Mouse (Mus musculus) adrenal gland, postnatal 10 days (tissue): ENCODE data around the gene Cav2. TPM values are rescaled to one million over a fixed set of nuclear protein-coding genes. Genes with fewer than 3 reads are reported as not detected.

Experiments used
- DNase-seq: peaks from one replicate; pipeline ENCODE4 v3.0.0; 2021; ENCODE audit warnings: mixed read lengths
- long read RNA-seq, 2 experiments: library from polyadenylated mRNA; stranded (forward); transcript quantifications; one replicate each; pipeline ENCODE4 v2.0.0; 2021
- total RNA-seq, 2 experiments: library from RNA; stranded (reverse); gene quantifications; 2 replicates each; pipeline ENCODE4 v1.2.3; 2021

Gene Cav2
- 10 to 100 TPM; 53.3 to 63.3 TPM for total RNA-seq
- long read RNA-seq, experiment 1, transcript Cav2-201 (3 exons, 2,733 nt) = major isoform, 164 of 174 reads
- long read RNA-seq, experiment 1, partial matches to known transcripts = 9 of 174 reads
- long read RNA-seq, experiment 1, other reads (novel, unspliced or antisense) = 0 of 174 reads
- long read RNA-seq, experiment 2, transcript Cav2-201 (3 exons, 2,733 nt) = major isoform, 79 of 87 reads
- long read RNA-seq, experiment 2, partial matches to known transcripts = 4 of 87 reads
- long read RNA-seq, experiment 2, other reads (novel, unspliced or antisense) = 3 of 87 reads

GRCm38 (mm10) chr6:17280939-17281756, at the start of gene Cav2:
Cav2 (plus strand) TSS chr6:17281185.
- DNase-seq = peak; percentile 92

DNA sequence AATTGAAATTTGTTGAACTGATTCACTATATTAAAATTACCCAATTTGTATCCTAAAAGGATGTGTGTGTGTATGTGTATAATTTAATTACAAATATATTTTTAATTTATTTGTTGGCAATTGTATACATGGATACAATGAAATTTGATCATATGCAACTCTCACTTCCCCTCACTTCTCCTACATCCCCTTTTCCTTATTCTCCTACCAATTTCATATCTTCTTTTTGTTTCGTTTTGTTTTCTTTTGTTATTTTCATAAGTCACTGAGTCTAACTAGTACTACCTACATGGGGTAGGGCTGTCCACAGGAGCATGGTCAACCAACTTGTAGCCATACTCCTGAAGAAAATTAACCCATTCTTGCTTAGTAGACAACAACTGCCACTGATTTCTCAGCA, 41.3 kb upstream of the Cav2 start:
- DNase-seq = no peak

- DNase-seq = no peak
Observed at GRCm38 (mm10) chr6:17241013-17241412, 40.0 kb upstream of the Cav2 start.

GRCm38 (mm10) chr6:17246959-17247358, 34.0 kb upstream of the Cav2 start:
- DNase-seq = no peak

DNA sequence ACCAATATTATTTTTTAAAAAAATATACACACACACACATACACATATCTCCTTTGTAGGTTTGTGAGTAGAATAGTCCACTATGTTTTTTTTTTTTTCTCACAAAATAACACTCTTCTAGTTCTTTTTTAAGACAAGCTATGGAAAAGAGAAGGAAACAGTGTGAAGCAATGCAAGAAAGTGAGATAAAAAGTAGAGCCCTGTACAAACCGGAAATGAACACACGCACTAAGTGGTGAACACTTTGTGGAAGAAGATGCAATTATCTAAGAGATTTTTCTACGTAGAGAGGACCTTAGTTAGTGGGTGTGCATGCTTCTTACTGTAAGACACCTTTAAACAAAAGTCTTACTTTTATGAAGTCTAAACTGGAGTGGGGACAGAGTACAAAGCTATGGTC, 33.3 kb upstream of the Cav2 start:
- no peak for DNase-seq

DNA sequence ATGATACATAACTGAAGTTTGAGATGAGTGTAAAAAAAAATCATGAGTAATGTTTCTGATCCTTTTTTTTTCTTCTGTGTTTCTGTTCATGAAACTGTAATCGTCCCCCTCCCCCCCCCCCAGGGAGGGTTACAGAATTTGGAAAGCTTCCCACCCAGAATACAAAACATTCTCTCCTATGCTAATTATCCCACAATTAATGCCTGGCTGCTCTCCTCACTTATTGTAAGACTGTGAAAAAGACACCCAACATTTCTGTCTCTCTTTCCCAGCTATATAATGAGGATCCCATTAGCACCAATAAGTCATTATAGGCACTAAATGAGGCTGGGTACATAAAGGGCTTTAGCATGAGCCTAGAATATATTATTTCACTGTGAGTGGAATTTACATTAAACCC, 32.7 kb upstream of the Cav2 start:
- DNase-seq = no peak

DNA sequence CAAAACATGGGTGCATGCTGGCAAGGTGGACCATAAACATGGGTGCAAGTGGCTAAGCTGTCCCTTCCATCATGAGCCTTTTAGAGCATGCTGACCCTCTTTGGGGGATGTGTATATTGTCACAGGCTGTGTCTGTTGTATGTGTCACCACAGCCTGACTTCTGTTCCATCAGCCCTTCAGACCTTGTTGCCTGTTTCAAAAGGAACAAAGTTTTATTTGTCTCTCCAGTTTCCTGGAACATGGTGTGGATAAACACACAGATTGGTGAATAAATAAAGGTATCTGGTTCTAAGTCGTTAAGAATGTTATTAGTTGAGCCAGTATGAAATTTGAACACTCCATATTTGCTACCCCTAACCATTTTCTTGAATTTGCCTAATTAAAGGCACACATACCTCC, 29.0 kb upstream of the Cav2 start:
- no peak for DNase-seq

DNA sequence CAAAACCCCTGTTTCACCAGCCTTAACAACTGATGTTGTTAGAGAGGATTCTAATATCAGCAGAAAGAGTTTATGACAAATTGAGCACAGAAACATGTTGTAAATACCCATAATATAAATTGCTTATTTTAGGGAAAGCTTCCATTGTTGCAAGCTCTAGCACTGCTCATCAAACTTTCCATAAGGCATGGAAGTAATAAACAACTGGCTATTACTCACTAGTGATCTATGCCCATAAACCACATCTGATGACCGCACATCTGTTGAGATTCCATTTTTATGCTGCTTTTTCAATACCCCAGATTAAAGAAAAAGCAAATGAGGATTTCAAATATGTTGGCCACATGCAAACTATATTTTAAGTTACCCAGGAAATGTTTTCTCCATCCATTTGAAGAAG, 22.8 kb upstream of the Cav2 start:
- no peak for DNase-seq

DNA sequence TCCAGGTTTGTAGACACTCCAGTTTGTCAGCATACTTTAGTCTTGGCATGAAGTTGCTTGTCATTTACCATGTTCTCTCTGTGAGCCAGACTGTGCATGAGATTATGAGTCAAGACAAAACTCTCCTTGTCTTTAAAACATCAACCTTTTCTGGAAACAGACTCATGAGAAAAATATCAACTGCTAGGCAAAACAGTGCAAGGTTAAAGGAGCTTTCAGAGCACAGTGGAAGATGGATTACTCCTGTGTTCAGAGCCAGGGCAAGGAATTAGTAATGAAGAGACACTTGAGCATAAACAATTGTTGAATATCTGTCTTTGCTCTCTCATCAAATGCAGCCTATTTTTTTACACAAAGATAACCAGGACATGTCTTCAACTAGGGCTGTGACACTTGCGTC, 22.1 kb upstream of the Cav2 start:
- DNase-seq = no peak

GRCm38 (mm10) chr6:17262786-17263185, 18.2 kb upstream of the Cav2 start:
- DNase-seq = no peak

DNA sequence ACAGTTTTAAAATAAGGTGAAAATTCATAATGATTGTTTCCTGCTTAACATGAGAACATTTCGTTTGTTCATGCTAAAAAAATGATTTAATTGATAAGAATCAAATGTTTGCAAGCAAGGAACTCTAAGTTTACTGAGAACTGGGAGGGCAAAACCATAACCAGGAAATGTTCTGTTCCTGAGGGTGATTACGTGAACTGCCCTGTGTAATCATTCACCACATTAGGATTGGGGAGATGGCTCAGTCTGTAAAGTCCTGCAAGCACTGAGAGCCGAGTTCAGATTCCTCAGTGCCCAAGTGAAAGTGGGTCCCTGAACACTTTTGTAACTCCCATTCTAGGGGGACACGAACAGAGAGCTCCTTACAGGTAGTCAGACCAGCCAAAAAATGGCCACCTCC, 15.9 kb upstream of the Cav2 start:
- DNase-seq = no peak

DNA sequence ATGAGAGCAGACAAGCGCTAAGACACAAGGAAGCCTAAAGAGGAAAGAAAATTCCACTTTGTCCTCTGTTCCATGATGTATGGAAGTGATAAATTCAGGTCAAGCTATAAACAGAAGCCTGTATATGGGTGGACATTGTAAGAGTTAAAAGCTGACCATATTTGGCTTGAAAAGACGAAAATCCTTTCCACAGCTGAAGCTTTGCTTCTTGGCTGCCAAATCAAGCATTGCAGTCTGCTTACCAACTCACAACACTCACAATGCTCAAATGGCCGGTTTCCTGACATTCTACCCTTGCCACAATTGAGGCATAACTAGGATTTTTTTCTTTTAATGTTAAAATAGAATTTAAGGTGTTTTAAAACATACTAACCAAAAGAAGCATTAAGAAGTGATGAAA, 14.5 kb upstream of the Cav2 start:
- DNase-seq = no peak

DNA sequence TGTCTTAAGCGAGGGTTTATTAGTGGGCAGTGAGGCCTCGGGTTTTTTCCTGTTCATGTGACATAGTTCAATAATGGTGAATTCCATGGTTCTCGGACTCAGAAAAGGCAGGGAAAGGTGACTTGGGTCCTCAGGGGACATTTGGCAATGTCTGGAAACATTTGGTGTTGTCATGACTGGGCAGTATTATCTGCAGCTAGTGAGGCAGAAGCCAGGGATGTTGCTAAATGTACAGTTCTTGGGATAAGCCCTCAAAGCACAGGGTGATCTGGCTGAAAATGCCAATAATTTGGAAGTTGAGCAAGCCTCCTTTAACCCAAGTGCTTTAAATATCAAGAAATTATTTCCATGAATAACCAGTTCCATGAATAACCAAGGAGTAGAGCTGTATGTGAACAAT, 2.6 kb upstream of the Cav2 start:
- DNase-seq = peak; percentile 48

DNA sequence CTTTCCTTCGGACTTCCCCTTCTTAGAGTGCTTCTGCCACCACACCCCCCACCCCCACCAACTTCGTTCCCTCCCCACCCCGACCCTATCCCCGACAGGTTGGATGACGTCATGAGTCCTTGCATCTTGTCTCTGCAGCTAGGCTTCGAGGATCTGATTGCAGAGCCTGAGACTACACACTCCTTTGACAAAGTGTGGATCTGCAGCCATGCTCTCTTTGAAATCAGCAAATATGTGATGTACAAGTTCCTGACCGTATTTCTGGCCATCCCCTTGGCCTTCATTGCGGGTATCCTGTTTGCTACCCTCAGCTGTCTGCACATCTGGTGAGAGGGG, 740 bp downstream of the Cav2 start:
- DNase-seq = peak; percentile 11

- peak; percentile 5 for DNase-seq
Observed at GRCm38 (mm10) chr6:17282159-17282558, 1.2 kb downstream of the Cav2 start.

- DNase-seq = no peak
Observed at GRCm38 (mm10) chr6:17283834-17284233, 2.8 kb downstream of the Cav2 start.

- no peak for DNase-seq
Observed at GRCm38 (mm10) chr6:17286381-17286780, 5.4 kb downstream of the Cav2 start.

DNA sequence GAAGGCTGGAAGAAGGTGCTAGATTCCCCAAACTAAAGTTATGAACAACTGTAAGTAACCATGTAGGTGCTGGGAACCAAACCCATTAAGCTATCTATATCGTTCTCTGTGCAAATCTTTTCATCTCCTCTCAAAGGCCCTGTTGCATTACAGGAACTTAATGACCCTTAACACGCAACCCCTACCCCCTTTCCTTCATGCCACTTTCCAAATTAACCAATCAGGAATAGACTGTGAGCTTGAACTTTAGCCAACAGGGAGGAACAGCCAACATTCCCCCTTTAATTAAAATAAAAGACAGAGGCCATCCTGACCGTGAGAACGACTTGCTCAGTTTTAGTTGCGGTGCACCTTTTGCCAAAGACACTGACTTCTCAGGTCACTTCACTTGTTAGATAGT, 14.1 kb downstream of the Cav2 start:
- DNase-seq = no peak

- DNase-seq = peak; percentile 80
Observed at GRCm38 (mm10) chr6:17305954-17306601, 25.1 kb downstream of the Cav2 start, which contains the start of gene Cav1. Cav1 (plus strand) TSS chr6:17306335.

DNA sequence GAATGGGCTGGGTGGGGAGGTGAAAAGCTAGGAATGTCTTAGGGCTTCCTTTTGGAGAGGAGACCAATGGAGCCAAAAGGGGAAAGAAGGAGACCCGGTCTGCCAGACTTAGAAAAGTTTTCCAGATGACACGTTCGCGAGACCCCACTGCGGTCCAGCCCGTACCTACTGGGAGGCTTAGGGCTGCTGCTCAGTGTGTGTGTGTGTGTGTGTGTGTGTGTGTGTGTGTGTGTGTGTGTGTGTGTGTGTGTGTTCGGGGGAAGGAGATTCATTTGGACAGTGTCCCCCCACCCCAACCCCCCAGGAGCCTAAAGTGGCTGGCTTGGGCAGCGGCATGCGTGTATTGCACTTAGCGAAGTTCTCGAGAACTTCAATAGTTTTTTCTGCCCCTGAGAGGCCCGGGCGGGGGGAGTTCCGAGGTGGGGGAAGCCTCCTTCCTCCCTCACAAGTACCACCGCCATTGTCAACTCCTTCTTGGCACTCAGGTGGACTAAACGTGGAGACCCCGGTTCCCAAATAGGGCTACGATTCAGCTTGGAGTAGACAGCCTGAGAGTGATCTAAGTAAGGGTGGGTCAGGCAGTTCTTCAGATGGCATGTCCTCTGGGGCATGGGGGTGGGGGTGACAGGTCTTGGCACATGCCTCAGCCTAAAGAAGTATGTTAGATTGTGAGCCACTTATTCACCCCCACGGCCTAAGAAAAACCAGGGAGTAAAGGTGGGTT, 25.8 kb downstream of the Cav2 start:
- DNase-seq = peak; percentile 44

GRCm38 (mm10) chr6:17307461-17308115, 26.6 kb downstream of the Cav2 start:
- peak; percentile 87 for DNase-seq

GRCm38 (mm10) chr6:17308661-17309060, 27.7 kb downstream of the Cav2 start:
- DNase-seq = peak; percentile 31
